ENCODE assay signal across 51 mouse cellular contexts in genomic region chr14:41124683-41125082, GRCm38 (mm10). TPM values are rescaled to one million over a fixed set of nuclear protein-coding genes. Genes with fewer than 3 reads are reported as not detected.
"Had no signal": no experiment of that assay in that cellular context is flagged by ENCODE, and none has a peak within 500 bp of the region (broad histone marks: within the 10 kb centered on the region; RNA-seq: fewer than 3 reads in every experiment).

No protein-coding gene starts in this region.

- H3K27me3 ChIP-seq: heart, embryonic 13.5 days; heart, embryonic 15.5 days; hindbrain, embryonic 12.5 days; hindbrain, embryonic 13.5 days; hindbrain, embryonic 15.5 days; intestine, embryonic 15.5 days; kidney, embryonic 15.5 days had no signal

- H3K27ac ChIP-seq: heart, embryonic 10.5 days; heart, embryonic 13.5 days; heart, embryonic 15.5 days; hindbrain, embryonic 10.5 days; hindbrain, embryonic 12.5 days; hindbrain, embryonic 13.5 days; hindbrain, embryonic 14.5 days; hindbrain, embryonic 15.5 days; hindbrain, postnatal 0 days; intestine, embryonic 15.5 days; kidney, embryonic 15.5 days; kidney, postnatal 0 days; layer of hippocampus, adult 2 months had no signal

- H3K9me3 ChIP-seq: heart, embryonic 10.5 days; heart, embryonic 12.5 days; heart, embryonic 13.5 days; heart, embryonic 15.5 days; hindbrain, embryonic 10.5 days; hindbrain, embryonic 12.5 days; hindbrain, embryonic 13.5 days; hindbrain, embryonic 15.5 days; intestine, embryonic 15.5 days; kidney, embryonic 15.5 days had no signal

- H3K4me3 ChIP-seq: heart, embryonic 10.5 days; heart, embryonic 12.5 days; heart, embryonic 13.5 days; heart, embryonic 15.5 days; hindbrain, embryonic 10.5 days; hindbrain, embryonic 12.5 days; hindbrain, embryonic 13.5 days; hindbrain, embryonic 15.5 days; intestine, embryonic 15.5 days; kidney, embryonic 15.5 days; layer of hippocampus, adult 2 months had no signal

- H3K4me1 ChIP-seq: heart, embryonic 10.5 days; heart, embryonic 12.5 days; heart, embryonic 13.5 days; heart, embryonic 15.5 days; hindbrain, embryonic 10.5 days; hindbrain, embryonic 12.5 days; hindbrain, embryonic 13.5 days; hindbrain, embryonic 15.5 days; intestine, embryonic 15.5 days; kidney, embryonic 15.5 days had no signal

- DNase-seq: heart, postnatal 10 days; heart, postnatal 14 days; heart, postnatal 36 days; heart, postnatal 4 days; kidney, adult 11 months; kidney, adult 18-20 months; kidney, adult 2 months; kidney, adult 8-10 months; kidney, adult 9 months; kidney, postnatal 10 days; kidney, postnatal 14 days; kidney, postnatal 25 days; kidney, postnatal 36 days; kidney, postnatal 4 days; layer of hippocampus, adult 9-11 months; layer of hippocampus, postnatal 36 days had no signal

- ATAC-seq: hindbrain, embryonic 16.5 days; hindbrain, postnatal 0 days; inflammation-experienced regulatory T-cells, adult 6 months; intestine, embryonic 15.5 days; intestine, embryonic 16.5 days; intestine, postnatal 0 days had no signal

- H3K9ac ChIP-seq: heart, embryonic 12.5 days; heart, embryonic 13.5 days; heart, embryonic 15.5 days; hindbrain, embryonic 12.5 days; hindbrain, embryonic 13.5 days; hindbrain, embryonic 14.5 days; hindbrain, embryonic 15.5 days; intestine, embryonic 15.5 days; kidney, embryonic 15.5 days had no signal

- H3K36me3 ChIP-seq: heart, embryonic 10.5 days; heart, embryonic 12.5 days; heart, embryonic 13.5 days; heart, embryonic 15.5 days; hindbrain, embryonic 10.5 days; hindbrain, embryonic 12.5 days; hindbrain, embryonic 13.5 days; hindbrain, embryonic 15.5 days; intestine, embryonic 15.5 days; kidney, embryonic 15.5 days had no signal

- H3K4me2 ChIP-seq: heart, embryonic 11.5 days; heart, embryonic 12.5 days; heart, embryonic 13.5 days; heart, embryonic 15.5 days; hindbrain, embryonic 12.5 days; hindbrain, embryonic 13.5 days; hindbrain, embryonic 14.5 days; hindbrain, embryonic 15.5 days; intestine, embryonic 15.5 days; kidney, embryonic 15.5 days had no signal

RNA-seq across cellular contexts. Expression of gene Sftpa1, which starts 6.9 kb away (rescaled TPM):
- total RNA-seq: heart, postnatal 36 days; heart, postnatal 4 days; hematopoietic stem cell, adult 5-6 weeks; hindbrain, postnatal 0 days; layer of hippocampus, adult 18-20 months; layer of hippocampus, adult 2 months; layer of hippocampus, adult 8-10 months; layer of hippocampus, postnatal 10 days; layer of hippocampus, postnatal 14 days; layer of hippocampus, postnatal 25 days; layer of hippocampus, postnatal 36 days had no signal
- polyA plus RNA-seq: hindbrain, embryonic 10.5 days; hindbrain, embryonic 11.5 days; hindbrain, embryonic 12.5 days; hindbrain, embryonic 13.5 days; hindbrain, embryonic 14.5 days; hindbrain, embryonic 15.5 days; hindbrain, embryonic 16.5 days; hindbrain, postnatal 0 days; inflammation-experienced regulatory T-cells, adult 6 months; intestine, embryonic 14.5 days; intestine, embryonic 16.5 days; kidney, adult 2 months; kidney, embryonic 14.5 days; kidney, embryonic 15.5 days; large intestine, adult 2 months had no signal

RNA-seq across cellular contexts. Expression of gene Mat1a, which starts 19.8 kb away (rescaled TPM):
- total RNA-seq: heart, postnatal 10 days; heart, postnatal 25 days; heart, postnatal 36 days; hematopoietic stem cell, adult 5-6 weeks; hindbrain, postnatal 0 days; layer of hippocampus, adult 18-20 months; layer of hippocampus, adult 2 months; layer of hippocampus, postnatal 10 days; layer of hippocampus, postnatal 14 days; layer of hippocampus, postnatal 25 days; layer of hippocampus, postnatal 36 days had no signal
- polyA plus RNA-seq: hindbrain, embryonic 10.5 days; hindbrain, embryonic 11.5 days; hindbrain, embryonic 12.5 days; hindbrain, embryonic 13.5 days; hindbrain, embryonic 14.5 days; hindbrain, embryonic 15.5 days; hindbrain, embryonic 16.5 days; hindbrain, postnatal 0 days; inflammation-experienced regulatory T-cells, adult 6 months; kidney, embryonic 14.5 days; large intestine, adult 2 months had no signal

RNA-seq across cellular contexts. Expression of gene Mbl1, which starts 26.6 kb away (rescaled TPM):
- total RNA-seq: heart, adult 8-10 months; heart, postnatal 10 days; heart, postnatal 14 days; heart, postnatal 25 days; heart, postnatal 36 days; heart, postnatal 4 days; hematopoietic stem cell, adult 5-6 weeks; hindbrain, postnatal 0 days; layer of hippocampus, adult 18-20 months; layer of hippocampus, adult 2 months; layer of hippocampus, adult 8-10 months; layer of hippocampus, postnatal 10 days; layer of hippocampus, postnatal 14 days; layer of hippocampus, postnatal 25 days; layer of hippocampus, postnatal 36 days had no signal
- polyA plus RNA-seq: heart, embryonic 11.5 days; heart, embryonic 13.5 days; heart, embryonic 14.5 days; heart, embryonic 15.5 days; heart, embryonic 16.5 days; heart, postnatal 0 days; hindbrain, embryonic 10.5 days; hindbrain, embryonic 11.5 days; hindbrain, embryonic 12.5 days; hindbrain, embryonic 13.5 days; hindbrain, embryonic 14.5 days; hindbrain, embryonic 15.5 days; hindbrain, embryonic 16.5 days; hindbrain, postnatal 0 days; inflammation-experienced regulatory T-cells, adult 6 months; intestine, embryonic 14.5 days; intestine, postnatal 0 days; kidney, embryonic 14.5 days; kidney, postnatal 0 days; large intestine, adult 2 months had no signal

RNA-seq across cellular contexts. Expression of gene Dydc1, which starts 52.0 kb away (rescaled TPM):
- total RNA-seq: heart, adult 8-10 months; heart, postnatal 10 days; heart, postnatal 14 days; heart, postnatal 25 days; heart, postnatal 36 days; heart, postnatal 4 days; hematopoietic stem cell, adult 5-6 weeks; hindbrain, postnatal 0 days; layer of hippocampus, adult 18-20 months; layer of hippocampus, adult 2 months; layer of hippocampus, adult 8-10 months; layer of hippocampus, postnatal 10 days; layer of hippocampus, postnatal 14 days; layer of hippocampus, postnatal 25 days; layer of hippocampus, postnatal 36 days had no signal
- polyA plus RNA-seq: heart, embryonic 10.5 days; heart, embryonic 11.5 days; heart, embryonic 12.5 days; heart, embryonic 13.5 days; heart, embryonic 14.5 days; heart, embryonic 15.5 days; heart, embryonic 16.5 days; heart, postnatal 0 days; hindbrain, embryonic 10.5 days; hindbrain, embryonic 14.5 days; hindbrain, embryonic 15.5 days; hindbrain, postnatal 0 days; inflammation-experienced regulatory T-cells, adult 6 months; intestine, embryonic 14.5 days; intestine, embryonic 15.5 days; intestine, embryonic 16.5 days; intestine, postnatal 0 days; kidney, adult 2 months; kidney, embryonic 14.5 days; kidney, embryonic 16.5 days; kidney, postnatal 0 days; large intestine, adult 2 months had no signal

RNA-seq across cellular contexts. Expression of gene Dydc2, which starts 55.7 kb away (rescaled TPM):
- total RNA-seq: heart, adult 8-10 months; heart, postnatal 10 days; heart, postnatal 14 days; heart, postnatal 25 days; heart, postnatal 36 days; heart, postnatal 4 days; hematopoietic stem cell, adult 5-6 weeks; hindbrain, postnatal 0 days had no signal
- polyA plus RNA-seq: heart, embryonic 15.5 days; heart, postnatal 0 days; inflammation-experienced regulatory T-cells, adult 6 months; intestine, embryonic 14.5 days; intestine, embryonic 15.5 days; intestine, embryonic 16.5 days; intestine, postnatal 0 days; kidney, adult 2 months; kidney, embryonic 14.5 days; kidney, embryonic 15.5 days; kidney, embryonic 16.5 days; kidney, postnatal 0 days; large intestine, adult 2 months had no signal
